Mouse (Mus musculus): ENCODE measurements at regions not wholly inside any gene's neighbourhood (a gene's known extent, or its start where the extent isn't known, plus 50 kb on each side); places are given as distances from the start of the nearest gene placed in this dataset.

- ATAC-seq (replicated peaks; ENCODE audit: low FRiP score, poor library complexity, severe bottlenecking): no peak
Observed at GRCm38 (mm10) chr3:41241856-41242552, 159.2 kb upstream of the Pgrmc2 start.

GRCm38 (mm10) chr3:41239801-41240200, 157.0 kb upstream of the Pgrmc2 start:
- ATAC-seq (replicated peaks; ENCODE audit: low FRiP score, poor library complexity, severe bottlenecking): no peak

- ATAC-seq (replicated peaks; ENCODE audit: low FRiP score, poor library complexity, severe bottlenecking): no peak
Observed at GRCm38 (mm10) chr3:41239246-41239645, 156.4 kb upstream of the Pgrmc2 start.

DNA sequence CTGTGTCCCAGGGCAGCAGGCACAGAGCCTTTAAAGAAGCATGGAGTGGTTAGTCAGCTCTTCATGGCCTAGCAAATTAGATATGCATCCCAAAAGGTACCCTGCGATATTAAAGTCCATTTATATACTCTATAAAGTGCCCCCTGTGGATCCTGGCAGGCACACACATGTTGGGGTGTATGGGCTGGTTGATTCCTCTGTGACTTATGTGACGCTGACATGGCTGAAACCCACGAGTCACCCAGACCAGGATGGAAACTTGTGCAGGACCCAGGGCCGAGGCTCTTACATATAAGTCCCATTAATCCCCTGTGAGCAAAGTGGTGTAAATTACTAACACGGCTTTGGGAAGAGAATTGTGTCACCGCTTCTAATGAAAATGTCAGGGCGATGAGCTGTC, 155.2 kb upstream of the Pgrmc2 start:
- ATAC-seq (replicated peaks; ENCODE audit: low FRiP score, poor library complexity, severe bottlenecking): no peak

- ATAC-seq (replicated peaks; ENCODE audit: low FRiP score, poor library complexity, severe bottlenecking): no peak
Observed at GRCm38 (mm10) chr3:41235610-41236009, 152.8 kb upstream of the Pgrmc2 start.

GRCm38 (mm10) chr3:41234994-41235393, 152.1 kb upstream of the Pgrmc2 start:
- no peak for ATAC-seq (replicated peaks; ENCODE audit: low FRiP score, poor library complexity, severe bottlenecking)

DNA sequence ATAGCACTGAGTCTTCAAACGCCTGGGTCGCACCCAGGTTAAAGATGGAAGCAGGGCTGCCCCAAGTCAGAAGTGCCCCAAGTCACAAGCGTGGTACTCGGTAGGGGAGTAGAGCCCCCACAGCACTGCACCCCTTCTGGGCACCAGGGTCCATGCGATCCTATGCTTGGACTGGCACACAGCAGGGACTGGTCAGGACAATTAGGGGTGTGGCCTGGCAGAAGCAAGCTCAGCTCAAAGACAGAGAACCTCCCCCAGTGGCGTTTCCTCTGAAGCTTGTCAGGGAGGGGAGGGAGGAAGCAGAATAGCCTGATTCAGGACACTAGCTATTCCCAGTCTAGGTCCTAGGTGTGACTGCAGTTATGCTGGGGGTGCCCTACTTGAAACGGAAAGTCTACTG, 151.3 kb upstream of the Pgrmc2 start:
- ATAC-seq (replicated peaks; ENCODE audit: low FRiP score, poor library complexity, severe bottlenecking): no peak

DNA sequence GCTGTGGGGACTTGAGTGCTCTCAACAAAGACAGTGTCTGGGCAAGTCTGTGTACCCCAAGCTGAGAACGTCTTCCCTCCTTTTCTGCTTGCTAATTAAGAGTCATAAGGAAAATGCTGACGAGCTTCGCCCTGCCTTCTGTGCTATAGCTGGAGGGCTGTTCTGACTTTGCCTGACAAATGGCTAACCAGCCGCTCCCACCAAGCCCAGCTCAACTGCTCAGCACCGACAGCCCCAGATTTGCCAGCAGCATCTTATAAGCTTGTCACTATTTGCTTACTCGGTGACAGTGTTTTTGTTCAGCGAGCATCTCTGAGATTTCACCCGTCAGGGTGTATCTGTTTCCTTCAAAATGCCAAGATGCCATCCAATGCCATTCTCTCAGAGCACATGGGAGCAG, 150.6 kb upstream of the Pgrmc2 start:
- ATAC-seq (replicated peaks; ENCODE audit: low FRiP score, poor library complexity, severe bottlenecking): no peak

- ATAC-seq (replicated peaks; ENCODE audit: low FRiP score, poor library complexity, severe bottlenecking): no peak
Observed at GRCm38 (mm10) chr3:41230961-41231377, 148.1 kb upstream of the Pgrmc2 start.

GRCm38 (mm10) chr3:41229493-41229892, 146.6 kb upstream of the Pgrmc2 start:
- no peak for ATAC-seq (replicated peaks; ENCODE audit: low FRiP score, poor library complexity, severe bottlenecking)

DNA sequence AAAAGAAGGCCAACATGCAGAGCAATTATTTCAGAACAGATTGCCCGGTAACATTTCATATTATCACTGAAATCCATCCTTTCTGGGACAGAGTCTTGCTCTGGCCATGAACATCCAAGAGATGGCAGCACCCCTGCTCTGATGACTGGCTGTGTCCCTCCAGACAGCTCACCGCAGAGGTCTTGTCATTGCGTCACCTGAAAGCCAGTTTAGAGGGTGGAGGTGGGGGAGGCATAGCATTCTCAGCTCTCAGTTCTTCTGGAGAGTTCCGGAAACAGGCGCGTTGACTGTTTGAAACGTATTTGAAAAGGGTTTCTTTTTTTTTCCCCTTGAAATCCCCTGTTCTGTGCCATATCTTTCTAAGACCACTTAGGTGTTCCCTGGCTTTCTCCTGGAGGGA, 145.7 kb upstream of the Pgrmc2 start:
- ATAC-seq (replicated peaks; ENCODE audit: low FRiP score, poor library complexity, severe bottlenecking): no peak

- no peak for ATAC-seq (replicated peaks; ENCODE audit: low FRiP score, poor library complexity, severe bottlenecking)
Observed at GRCm38 (mm10) chr3:41220746-41221145, 137.9 kb upstream of the Pgrmc2 start.

GRCm38 (mm10) chr3:41217770-41218169, 134.9 kb upstream of the Pgrmc2 start:
- no peak for ATAC-seq (replicated peaks; ENCODE audit: low FRiP score, poor library complexity, severe bottlenecking)

- no peak for ATAC-seq (replicated peaks; ENCODE audit: low FRiP score, poor library complexity, severe bottlenecking)
Observed at GRCm38 (mm10) chr3:41213533-41213932, 130.7 kb upstream of the Pgrmc2 start.

- no peak for ATAC-seq (replicated peaks; ENCODE audit: low FRiP score, poor library complexity, severe bottlenecking)
Observed at GRCm38 (mm10) chr3:41210333-41210732, 127.5 kb upstream of the Pgrmc2 start.

DNA sequence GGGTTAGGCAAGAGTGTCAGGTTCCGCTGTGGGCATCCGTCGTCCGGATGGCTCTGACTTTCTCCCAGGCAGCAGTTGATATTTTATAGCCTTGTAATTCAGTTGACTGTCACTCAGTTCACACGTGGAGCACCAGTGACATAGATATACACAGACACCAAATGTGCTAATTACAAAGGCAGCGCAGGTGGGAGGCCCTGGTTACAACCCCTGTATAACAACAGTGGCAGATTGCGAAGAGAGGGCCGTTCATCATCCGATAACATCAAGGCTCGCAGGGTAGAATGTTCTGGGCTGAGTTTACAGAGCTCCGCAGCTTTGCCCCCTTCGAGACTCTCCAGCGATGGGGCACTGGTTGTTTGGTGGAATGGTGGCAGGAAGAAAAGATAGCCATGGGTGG, 120.0 kb upstream of the Pgrmc2 start:
- no peak for ATAC-seq (replicated peaks; ENCODE audit: low FRiP score, poor library complexity, severe bottlenecking)

GRCm38 (mm10) chr3:41201782-41202181, 118.9 kb upstream of the Pgrmc2 start:
- 0 out of 2 replicates have a peak, but pooled peaks have one; percentile 47 for ATAC-seq (replicated peaks; ENCODE audit: low FRiP score, poor library complexity, severe bottlenecking)

- no peak for ATAC-seq (replicated peaks; ENCODE audit: low FRiP score, poor library complexity, severe bottlenecking)
Observed at GRCm38 (mm10) chr3:41200026-41200425, 117.2 kb upstream of the Pgrmc2 start.

- ATAC-seq (replicated peaks; ENCODE audit: low FRiP score, poor library complexity, severe bottlenecking): no peak
Observed at GRCm38 (mm10) chr3:41198216-41198976, 115.5 kb upstream of the Pgrmc2 start.

GRCm38 (mm10) chr3:41195113-41195975, 112.5 kb upstream of the Pgrmc2 start:
- no peak for ATAC-seq (replicated peaks; ENCODE audit: low FRiP score, poor library complexity, severe bottlenecking)
